Mouse (Mus musculus) spleen, postnatal 14 days (tissue): ENCODE measurements around the gene Lrrc58.

Experiments used
- DNase-seq, 2 experiments: peaks; one replicate each; pipeline ENCODE4 v3.0.0; 2021 to 2022; ENCODE audit warnings: low spot score in 2 of 2

The Lrrc58 gene

DNA sequence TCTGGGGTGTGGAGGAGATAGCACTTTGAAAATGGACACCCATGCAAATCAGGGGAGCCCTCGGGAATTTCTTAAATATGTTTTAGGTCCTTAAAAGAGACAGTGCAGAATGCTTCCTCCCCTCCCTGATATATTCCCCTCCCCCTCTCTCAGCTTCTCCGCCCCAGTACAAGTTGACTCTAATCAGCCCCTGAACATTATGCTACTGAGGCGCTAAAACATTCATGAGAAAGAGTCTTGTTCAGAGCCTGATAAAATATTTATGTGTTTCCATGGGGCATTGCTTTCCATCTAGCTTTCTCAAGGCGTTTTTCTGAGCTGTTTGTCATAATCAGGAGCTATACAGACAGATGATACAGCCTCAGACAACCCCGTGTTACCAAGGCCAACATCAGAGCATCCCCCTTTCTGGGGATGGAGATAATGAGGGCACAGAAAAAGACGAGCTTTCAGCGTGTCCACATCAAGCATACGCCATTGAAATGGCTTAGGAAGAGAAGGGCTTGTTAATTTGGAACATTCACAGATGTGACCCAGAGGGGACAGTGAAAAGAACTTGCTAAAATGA lies 52.7 kb downstream of the Lrrc58 start:
- no peak for DNase-seq

- no peak for DNase-seq
Observed at GRCm38 (mm10) chr16:37926087-37926486, 57.9 kb downstream of the Lrrc58 start.

GRCm38 (mm10) chr16:37927117-37927516 lies 58.9 kb downstream of the Lrrc58 start:
- no peak for DNase-seq

DNA sequence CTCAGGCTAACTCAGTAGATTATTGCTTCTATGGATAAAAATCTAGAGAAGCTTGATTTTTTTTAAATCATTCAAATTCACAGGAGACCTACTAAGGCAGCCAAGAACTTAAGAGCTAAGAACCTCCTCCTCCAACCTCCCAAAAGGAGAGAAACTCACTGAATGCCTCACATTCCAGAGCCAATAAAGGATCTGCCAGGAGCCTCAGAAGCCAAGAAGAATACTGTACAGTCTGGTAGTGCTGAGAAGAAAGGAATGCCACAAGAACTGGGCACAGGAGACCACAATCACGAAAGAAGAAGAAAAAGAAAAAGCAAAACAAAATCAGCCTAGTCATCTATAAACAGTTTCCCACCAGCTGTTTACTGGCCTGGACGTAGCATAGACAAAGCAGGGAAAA lies 60.8 kb downstream of the Lrrc58 start:
- DNase-seq: no peak

DNA sequence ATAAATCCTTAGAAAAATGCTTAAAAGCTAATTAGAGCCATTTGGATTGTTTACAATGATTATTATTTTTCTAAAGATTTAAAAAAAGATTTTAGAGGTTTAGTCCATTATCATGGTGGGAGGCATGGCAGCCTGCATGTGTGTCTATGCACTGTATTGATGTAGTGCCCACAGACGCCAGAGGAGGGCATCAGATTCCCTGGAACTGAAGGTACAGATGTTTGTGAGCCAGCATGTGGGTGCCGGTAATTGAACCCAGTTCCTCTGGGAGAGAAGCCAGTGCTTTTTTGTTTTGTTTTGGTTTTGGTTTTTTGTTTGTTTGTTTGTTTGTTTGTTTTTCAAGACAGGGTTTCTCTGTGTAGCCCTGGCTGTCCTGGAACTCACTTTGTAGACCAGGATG lies 61.4 kb downstream of the Lrrc58 start:
- DNase-seq: no peak

- DNase-seq: no peak
Observed at GRCm38 (mm10) chr16:37934932-37935331, 66.7 kb downstream of the Lrrc58 start.

DNA sequence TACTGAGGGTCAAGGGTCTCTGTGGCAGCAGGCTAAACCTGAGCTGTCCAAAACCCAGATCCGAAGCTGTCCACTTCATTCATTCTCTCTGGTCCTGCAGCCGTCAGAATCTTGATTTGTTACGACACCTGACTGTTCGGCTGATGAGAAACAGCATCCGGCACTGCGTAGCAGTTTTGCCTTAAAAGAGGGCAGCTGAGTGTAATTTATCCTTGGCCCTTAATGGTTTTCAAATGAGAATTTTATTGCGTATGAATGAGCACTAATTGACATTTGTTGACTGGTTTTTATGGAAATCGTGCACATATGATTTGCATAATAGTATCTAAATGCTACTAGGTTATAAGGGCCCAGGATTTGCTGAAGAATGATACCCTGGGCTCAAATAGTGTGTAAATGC lies 69.1 kb downstream of the Lrrc58 start:
- no peak for DNase-seq
